Mouse (Mus musculus): ENCODE measurements around the gene Crtc3. TPM values are rescaled to one million over a fixed set of nuclear protein-coding genes. Genes with fewer than 3 reads are reported as not detected.
A peak's percentile ranks its signal among the peaks of the same experiment; 100 is the strongest.

The Crtc3 gene
- total and polyA plus RNA-seq, 3 experiments: 4.2 to 15.8 TPM; not detected in 1

DNA sequence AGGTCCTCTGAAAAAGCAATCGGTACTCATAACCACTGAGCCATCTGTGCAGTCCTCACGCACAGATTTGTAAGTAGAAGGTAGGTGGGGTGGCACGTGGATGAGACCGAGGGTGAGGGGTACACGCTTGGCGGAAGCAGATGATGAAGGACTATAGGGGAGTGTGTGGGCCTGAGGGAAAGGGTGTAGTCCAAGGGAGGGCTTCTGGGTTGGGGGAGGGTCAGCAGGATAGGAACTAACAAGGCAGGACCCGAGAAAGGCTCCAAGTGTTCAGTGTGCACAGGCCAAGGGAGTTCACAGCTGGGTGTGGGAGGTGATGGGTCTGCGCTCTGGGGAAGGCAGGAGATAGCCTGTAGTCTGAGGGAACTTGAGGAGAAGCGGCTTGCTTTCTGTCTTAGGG lies 103.3 kb downstream of the Crtc3 start:
- Histone ChIP-seq H3K4me3 (ENCODE audit: control insufficient read depth in 1 of 2, insufficient read depth in 1 of 2, low read depth in 2 of 2, low read length in 2 of 2) (no peak overlapping the region), H3K9me3 (replicated peaks; ENCODE audit: insufficient read depth, low read length) (no peaks in the 10 kb centered on the region), H3K27ac (ENCODE audit: control insufficient read depth, low read depth, low read length) (no peak overlapping the region), H3K9ac (ENCODE audit: control insufficient read depth, low read depth, low read length, poor library complexity, severe bottlenecking) (no peak overlapping the region), H3K36me3 (ENCODE audit: control insufficient read depth in 1 of 2, insufficient read depth in 2 of 2, low read length in 2 of 2) (peaks cover 0 to 3% of the 10 kb centered on the region in 2 experiments; a peak in 1 of 4 replicates), H3K27me3 (ENCODE audit: control insufficient read depth in 1 of 2, insufficient read depth in 2 of 2, low read length in 2 of 2) (no peaks in the 10 kb centered on the region), H3K4me1 (ENCODE audit: control insufficient read depth in 1 of 2, insufficient read depth in 2 of 2, low read length in 2 of 2) (peaks cover 3 to 11% of the 10 kb centered on the region in 2 experiments; a peak in 3 of 4 replicates), H3K79me2 (ENCODE audit: control insufficient read depth, insufficient read depth, low read length, poor library complexity) (no peaks in the 10 kb centered on the region)
- no peak for TF ChIP-seq GATA1 (IDR thresholded peaks at IDR 0.05; ENCODE audit: low read depth, low read length)
- no peak for TF ChIP-seq MYB (IDR thresholded peaks at IDR 0.05; ENCODE audit: low read depth, low read length)
- no peak for TF ChIP-seq RCOR1 (IDR thresholded peaks at IDR 0.05; ENCODE audit: low read depth, low read length)
- no peak for TF ChIP-seq MXI1 (IDR thresholded peaks at IDR 0.05; ENCODE audit: low read depth, low read length)
- TF ChIP-seq TCF12 (IDR thresholded peaks at IDR 0.05; ENCODE audit: low read depth, low read length): no peak
- TF ChIP-seq ZC3H11A (IDR thresholded peaks at IDR 0.05; ENCODE audit: low read depth, low read length): no peak
- no peak for TF ChIP-seq SIN3A (IDR thresholded peaks at IDR 0.05; ENCODE audit: low read length)
- no peak for TF ChIP-seq CHD1 (IDR thresholded peaks at IDR 0.05; ENCODE audit: low read depth, low read length)
- no peak for TF ChIP-seq E2F4 (IDR thresholded peaks at IDR 0.05; ENCODE audit: borderline replicate concordance, low read depth, low read length)
- no peak for TF ChIP-seq ZKSCAN1 (IDR thresholded peaks at IDR 0.05; ENCODE audit: low read depth, low read length)
- TF ChIP-seq KAT2A (conservative IDR thresholded peaks at IDR 0.05; ENCODE audit: low read depth, low read length): no peak
- TF ChIP-seq MAFK (IDR thresholded peaks at IDR 0.05; ENCODE audit: borderline replicate concordance, low read depth, low read length): no peak
- DNase-seq (ENCODE audit: low read depth, low spot score): no peak

GRCm38 (mm10) chr7:80583981-80584380 lies 104.7 kb downstream of the Crtc3 start:
- H3K79me2 ChIP-seq (ENCODE audit: control insufficient read depth, insufficient read depth, low read length, poor library complexity): no peaks in the 10 kb centered on the region
- H3K9me3 ChIP-seq (replicated peaks; ENCODE audit: insufficient read depth, low read length): no peaks in the 10 kb centered on the region
- H3K36me3 ChIP-seq (ENCODE audit: control insufficient read depth in 1 of 2, insufficient read depth in 2 of 2, low read length in 2 of 2): 0 out of 4 replicates have a peak, but pooled peaks cover 0 to 3% of the 10 kb centered on the region in 2 experiments
- H3K27me3 ChIP-seq (ENCODE audit: control insufficient read depth in 1 of 2, insufficient read depth in 2 of 2, low read length in 2 of 2): no peaks in the 10 kb centered on the region
- H3K4me1 ChIP-seq (ENCODE audit: control insufficient read depth in 1 of 2, insufficient read depth in 2 of 2, low read length in 2 of 2): peaks cover 3 to 11% of the 10 kb centered on the region in 2 experiments; a peak in 3 of 4 replicates
- peak; percentile 78 for DNase-seq (ENCODE audit: low read depth, low spot score)
- H3K9ac ChIP-seq (ENCODE audit: control insufficient read depth, low read depth, low read length, poor library complexity, severe bottlenecking): no peak overlapping the region
- no peak overlapping the region for H3K27ac ChIP-seq (ENCODE audit: control insufficient read depth, low read depth, low read length)
- H3K4me3 ChIP-seq (ENCODE audit: control insufficient read depth in 1 of 2, insufficient read depth in 1 of 2, low read depth in 2 of 2, low read length in 2 of 2): no peak overlapping the region
- no peak for TF ChIP-seq USF2 (IDR thresholded peaks at IDR 0.05; ENCODE audit: borderline replicate concordance in 1 of 2, insufficient read depth in 1 of 2, low read depth in 1 of 2, low read length in 2 of 2)
- TF ChIP-seq NELFE (IDR thresholded peaks at IDR 0.05; ENCODE audit: low read depth, low read length): no peak
- peak; percentile 99 for TF ChIP-seq RAD21 (IDR thresholded peaks at IDR 0.05; ENCODE audit: low read depth, low read length)
- no peak for TF ChIP-seq MAX (IDR thresholded peaks at IDR 0.05; ENCODE audit: low read length)
- no peak; the same call in 1 of the 2 replicates for TF ChIP-seq MXI1 (IDR thresholded peaks at IDR 0.05; ENCODE audit: low read depth, low read length)
- TF ChIP-seq TAL1 (IDR thresholded peaks at IDR 0.05; ENCODE audit: low read length): no peak
- TF ChIP-seq ZMIZ1 (IDR thresholded peaks at IDR 0.05; ENCODE audit: low read depth, low read length): no peak
- TF ChIP-seq CHD2 (IDR thresholded peaks at IDR 0.05; ENCODE audit: low read length): no peak
- TF ChIP-seq USF1 (IDR thresholded peaks at IDR 0.05; ENCODE audit: low read depth, low read length): no peak
- no peak for TF ChIP-seq POLR2A (IDR thresholded peaks at IDR 0.05; ENCODE audit: control insufficient read depth in 1 of 2, insufficient read depth in 1 of 2, low read depth in 1 of 2, low read length in 2 of 2, poor library complexity in 1 of 2)
- peak; percentile 69 to 97 (median 87) for TF ChIP-seq CTCF (IDR thresholded peaks at IDR 0.05 in 2 of 3, conservative IDR thresholded peaks at IDR 0.05 in 1 of 3; ENCODE audit: control insufficient read depth in 1 of 3, insufficient read depth in 1 of 3, low read depth in 2 of 3, low read length in 3 of 3, poor library complexity in 1 of 3, severe bottlenecking in 1 of 3)
- peak; percentile 59 for TF ChIP-seq SIN3A (IDR thresholded peaks at IDR 0.05; ENCODE audit: low read length)
- TF ChIP-seq SMC3 (IDR thresholded peaks at IDR 0.05; ENCODE audit: low read depth, low read length): peak; percentile 96
- TF ChIP-seq KAT2A (conservative IDR thresholded peaks at IDR 0.05; ENCODE audit: low read depth, low read length): no peak
- 0 out of 2 replicates have a peak, but pooled peaks have one; percentile 38 for TF ChIP-seq HCFC1 (IDR thresholded peaks at IDR 0.05; ENCODE audit: low read depth, low read length)
- no peak for TF ChIP-seq GABPA (IDR thresholded peaks at IDR 0.05; ENCODE audit: low read depth, low read length)
- no peak for TF ChIP-seq MEF2A (IDR thresholded peaks at IDR 0.05; ENCODE audit: extremely low read depth, insufficient replicate concordance, low read depth, low read length, poor library complexity, severe bottlenecking)
- no peak for TF ChIP-seq UBTF (IDR thresholded peaks at IDR 0.05; ENCODE audit: borderline replicate concordance, insufficient read depth, low read depth, low read length)
- TF ChIP-seq ZKSCAN1 (IDR thresholded peaks at IDR 0.05; ENCODE audit: low read depth, low read length): no peak
- TF ChIP-seq RCOR1 (IDR thresholded peaks at IDR 0.05; ENCODE audit: low read depth, low read length): no peak
- TF ChIP-seq MAFK (IDR thresholded peaks at IDR 0.05; ENCODE audit: borderline replicate concordance, low read depth, low read length): no peak
- no peak for TF ChIP-seq ETS1 (IDR thresholded peaks at IDR 0.05; ENCODE audit: low read depth, low read length)
- no peak for TF ChIP-seq MAZ (IDR thresholded peaks at IDR 0.05; ENCODE audit: low read depth, low read length)
- no peak for TF ChIP-seq E2F4 (IDR thresholded peaks at IDR 0.05; ENCODE audit: borderline replicate concordance, low read depth, low read length)
- no peak for TF ChIP-seq MYB (IDR thresholded peaks at IDR 0.05; ENCODE audit: low read depth, low read length)
- TF ChIP-seq GATA1 (IDR thresholded peaks at IDR 0.05; ENCODE audit: low read depth, low read length): no peak
- 0 out of 4 replicates have a peak, but pooled peaks of 1 of the 2 experiments have one; percentile 15 for TF ChIP-seq EP300 (IDR thresholded peaks at IDR 0.05; ENCODE audit: low read depth in 1 of 2, low read length in 2 of 2)
